Mouse (Mus musculus) kidney, postnatal 25 days (tissue): ENCODE data around the gene Ms4a6d.
"Not testable (repeated sequence)": the region's sequence is repeated elsewhere in the genome, so short reads cannot be mapped to it uniquely, and the experiment has no call there.

Experiments used
- DNase-seq, 2 experiments: peaks; one replicate each; pipeline ENCODE4 v3.0.0; 2021; ENCODE audit warnings: mixed read lengths in 2 of 2

Ms4a6d gene

GRCm38 (mm10) chr19:11547911-11548310 lies 56.7 kb downstream of the Ms4a6d start:
- DNase-seq, result no peak

DNA sequence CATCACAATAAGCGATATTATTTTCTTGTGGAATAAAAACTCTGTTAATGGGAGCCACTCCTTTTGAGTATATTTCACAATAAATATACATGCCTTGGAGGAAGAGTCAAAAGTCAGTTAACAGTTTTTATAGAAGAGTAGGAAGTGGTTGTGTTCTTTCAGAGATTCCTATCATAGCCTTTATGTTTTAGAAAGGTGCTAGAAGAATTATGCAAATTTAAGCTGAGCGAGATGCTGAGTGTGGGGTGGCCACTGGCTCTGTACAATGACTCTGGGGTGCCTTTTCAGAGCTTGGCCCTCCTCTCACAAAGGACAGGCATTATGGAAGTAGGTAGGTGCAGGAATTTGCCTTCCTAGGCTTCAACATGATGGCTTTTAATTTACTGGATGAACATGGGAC lies 60.3 kb downstream of the Ms4a6d start:
- not testable (repeated sequence) for DNase-seq

DNA sequence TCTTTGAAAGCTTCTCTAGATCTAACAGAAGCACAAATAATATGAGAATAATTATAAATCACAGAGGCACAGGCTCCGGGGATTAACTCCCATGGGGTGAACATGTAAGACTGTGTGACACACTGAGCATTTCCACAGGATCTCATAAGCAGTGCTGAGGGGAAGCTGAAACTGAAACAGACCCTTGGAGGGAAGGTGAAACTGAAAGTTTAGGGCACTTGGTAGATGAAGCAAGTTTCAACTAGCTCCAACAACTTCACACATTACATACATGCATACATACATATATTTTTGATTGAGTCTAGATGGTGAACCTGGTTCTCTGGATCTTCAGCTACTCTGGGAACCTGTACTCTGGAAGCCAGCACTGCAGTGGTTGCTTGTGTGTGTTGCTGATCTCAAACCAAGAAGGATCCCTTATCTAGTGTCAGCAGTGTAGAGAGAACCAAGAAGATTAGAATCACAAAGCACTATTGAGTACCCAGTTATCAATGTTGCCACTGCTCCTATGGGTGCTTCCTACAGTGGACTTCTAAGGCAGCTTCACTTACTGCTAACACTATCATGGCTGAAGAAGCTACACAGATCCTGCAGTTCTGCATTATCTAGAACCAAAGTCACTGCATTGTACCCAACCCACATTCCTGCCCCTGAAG lies 64.4 kb downstream of the Ms4a6d start:
- not testable (repeated sequence) for DNase-seq

DNA sequence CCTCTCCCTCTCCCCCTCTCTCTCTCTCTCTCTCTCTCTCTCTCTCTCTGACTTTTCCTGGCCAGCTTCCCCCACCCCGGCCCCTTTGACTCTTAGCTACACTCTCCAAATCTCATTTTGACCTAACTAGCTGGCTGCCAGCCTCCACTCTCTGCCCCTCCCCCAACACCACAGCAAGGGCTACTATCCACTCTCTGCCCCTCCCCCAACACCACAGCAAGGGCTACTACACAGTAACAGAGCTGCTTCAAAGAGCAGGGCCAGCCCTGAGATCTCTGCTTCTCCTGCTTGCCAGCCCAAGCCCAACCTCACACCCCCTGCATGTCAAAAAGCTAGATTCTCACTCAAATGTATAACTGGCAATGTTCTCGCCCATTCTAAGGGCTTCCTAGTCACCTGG lies 67.3 kb downstream of the Ms4a6d start:
- DNase-seq, result peak in 1 of 2 experiments; percentile 2
